Mouse (Mus musculus) splenic B cell, adult 2 months (primary cell): ENCODE data around the gene Uba1y.
"Not testable (repeated sequence)": the region's sequence is repeated elsewhere in the genome, so short reads cannot be mapped to it uniquely, and the experiment has no call there.

Experiments used
- DNase-seq: peaks from one replicate; pipeline ENCODE4 v3.0.0-alpha.2; 2011; ENCODE audit warnings: low read depth, low spot score
- H3K27me3 ChIP-seq: 2 replicates; pipeline ENCODE4 v1.6.1; 2012; ENCODE audit warnings: mild to moderate bottlenecking, low read length, moderate library complexity, mixed read lengths; ENCODE audit not compliant: control insufficient read depth, poor library complexity, insufficient read depth, severe bottlenecking
- H3K36me3 ChIP-seq: 2 replicates; pipeline ENCODE4 v1.6.1; 2012; ENCODE audit warnings: mild to moderate bottlenecking, low read length, moderate library complexity, mixed read lengths; ENCODE audit not compliant: control insufficient read depth, poor library complexity, insufficient read depth, severe bottlenecking

The Uba1y gene

GRCm38 (mm10) chrY:818396-818795, at the start of gene Uba1y:
Gene Uba1y, plus strand, starts transcription at chrY:818649.
- DNase-seq: no peak
- no peaks in the 10 kb centered on the region for H3K36me3 ChIP-seq

GRCm38 (mm10) chrY:797309-797708, 21.1 kb upstream of the Uba1y start, which contains the start of gene Zfy1:
Gene Zfy1, minus strand, starts transcription at chrY:797409.
- not testable (repeated sequence) for DNase-seq, H3K27me3 ChIP-seq, H3K36me3 ChIP-seq

More at GRCm38 (mm10) chrY:818396-818795, at the start of gene Uba1y:
- H3K27me3 ChIP-seq: no peaks in the 10 kb centered on the region

GRCm38 (mm10) chrY:808991-809661, 9.3 kb upstream of the Uba1y start:
- no peaks in the 10 kb centered on the region for H3K27me3 ChIP-seq
- H3K36me3 ChIP-seq: no peaks in the 10 kb centered on the region
- DNase-seq: no peak

GRCm38 (mm10) chrY:872404-872803, 54.0 kb downstream of the Uba1y start:
- no peaks in the 10 kb centered on the region for H3K36me3 ChIP-seq
- H3K27me3 ChIP-seq: no peaks in the 10 kb centered on the region
- DNase-seq: no peak

- peak; percentile 10 for DNase-seq
- Histone ChIP-seq H3K27me3 (no peaks in the 10 kb centered on the region), H3K36me3 (no peaks in the 10 kb centered on the region)
Measured at GRCm38 (mm10) chrY:872855-873549, 54.6 kb downstream of the Uba1y start.
